Mouse (Mus musculus) forebrain, embryonic 12.5 days (tissue): ENCODE measurements at regions not wholly inside any gene's neighbourhood (a gene's known extent, or its start where the extent isn't known, plus 50 kb on each side); places are given as distances from the start of the nearest gene placed in this dataset.

Experiments
- ATAC-seq: fragments of 200-750 bp; cut with Nextera tagmentation; 2 replicates; pipeline ENCODE4 v1.8.0; 2017; ENCODE audit warnings: moderate TSS enrichment; ENCODE audit not compliant: low FRiP score
- H3K27ac ChIP-seq: fragments of 300-500 bp; sonication (generic); 2 replicates; pipeline ENCODE4 v1.5.1; 2016; ENCODE audit warnings: mild to moderate bottlenecking
- H3K27me3 ChIP-seq: fragments of 300-500 bp; sonication (generic); 2 replicates; pipeline ENCODE4 v1.6.1; 2016; ENCODE audit warnings: mild to moderate bottlenecking
- H3K36me3 ChIP-seq: fragments of 300-500 bp; sonication (generic); replicated peaks from 2 replicates; pipeline ENCODE4 v1.6.1; 2016; ENCODE audit warnings: mild to moderate bottlenecking
- H3K4me1 ChIP-seq: fragments of 300-500 bp; sonication (generic); 2 replicates; pipeline ENCODE4 v1.6.1; 2016
- H3K4me2 ChIP-seq: fragments of 300-500 bp; sonication (generic); 2 replicates; pipeline ENCODE4 v1.6.1; 2016; ENCODE audit warnings: mild to moderate bottlenecking, moderate library complexity
- H3K4me3 ChIP-seq: fragments of 300-500 bp; sonication (generic); replicated peaks from 2 replicates; pipeline ENCODE4 v1.5.1; 2016; ENCODE audit warnings: mild to moderate bottlenecking
- H3K9ac ChIP-seq: fragments of 300-500 bp; sonication (generic); 2 replicates; pipeline ENCODE4 v1.6.1; 2016; ENCODE audit warnings: mild to moderate bottlenecking
- H3K9me3 ChIP-seq: fragments of 300-500 bp; sonication (generic); 2 replicates; pipeline ENCODE4 v1.6.1; 2016
- WGBS: fragments of 180-500 bp; shearing (Covaris S2); methylation state at CpG from one replicate; pipeline ENCODE4 v1.1.7; 2016; 5-methylcytosine and 5-hydroxymethylcytosine counted together

GRCm38 (mm10) chr5:64683419-64683818, 119.8 kb upstream of the Klf3 start:
- H3K4me2 ChIP-seq = no peak overlapping the region
- H3K9ac ChIP-seq = no peak overlapping the region
- no peaks in the 10 kb centered on the region for H3K36me3 ChIP-seq
- no peak overlapping the region for H3K4me3 ChIP-seq
- 96% methylated on average over 4 of the region's 4 CpGs for WGBS
- ATAC-seq = no peak
- no peaks in the 10 kb centered on the region for H3K4me1 ChIP-seq
- H3K27me3 ChIP-seq = no peaks in the 10 kb centered on the region
- H3K27ac ChIP-seq = no peak overlapping the region
- 0 out of 2 replicates have a peak, but pooled peaks cover 2% of the 10 kb centered on the region for H3K9me3 ChIP-seq

DNA sequence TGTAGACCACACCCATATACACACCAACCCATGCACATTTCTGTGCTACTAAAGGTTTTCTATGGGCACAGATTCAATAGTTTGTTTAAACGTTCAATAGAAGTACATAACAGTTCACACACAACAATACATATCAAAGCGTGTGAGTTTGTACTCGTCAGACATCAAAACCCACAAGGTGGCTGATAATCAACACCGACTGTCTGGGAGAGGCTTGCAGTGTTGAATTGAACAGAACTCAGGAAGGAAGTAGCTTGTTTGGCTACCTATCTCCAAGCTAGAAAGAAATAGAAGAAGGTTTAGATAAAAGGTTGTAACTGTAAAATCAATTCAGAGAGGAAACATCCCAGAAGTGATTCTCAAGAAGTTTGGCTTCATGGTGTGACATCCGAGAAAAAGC, 118.9 kb upstream of the Klf3 start:
- 0 out of 2 replicates have a peak, but pooled peaks cover 2% of the 10 kb centered on the region for H3K9me3 ChIP-seq
- H3K27ac ChIP-seq = no peak overlapping the region
- no peak overlapping the region for H3K4me3 ChIP-seq
- no peak overlapping the region for H3K4me2 ChIP-seq
- H3K4me1 ChIP-seq = no peaks in the 10 kb centered on the region
- no peaks in the 10 kb centered on the region for H3K27me3 ChIP-seq
- H3K9ac ChIP-seq = no peak overlapping the region
- H3K36me3 ChIP-seq = no peaks in the 10 kb centered on the region
- WGBS = 83% methylated on average over 5 of the region's 5 CpGs
- no peak for ATAC-seq

GRCm38 (mm10) chr5:64690148-64690547, 113.0 kb upstream of the Klf3 start:
- Histone ChIP-seq H3K4me3 (no peak overlapping the region), H3K9me3 (0 out of 2 replicates have a peak, but pooled peaks cover 2% of the 10 kb centered on the region), H3K4me2 (no peak overlapping the region), H3K27ac (no peak overlapping the region), H3K27me3 (no peaks in the 10 kb centered on the region), H3K4me1 (0 out of 2 replicates have a peak, but pooled peaks cover 2% of the 10 kb centered on the region), H3K36me3 (no peaks in the 10 kb centered on the region), H3K9ac (no peak overlapping the region)
- ATAC-seq = no peak
- 85% methylated on average over 7 of the region's 7 CpGs for WGBS

- ATAC-seq = no peak
- WGBS = 91% methylated on average over 8 of the region's 8 CpGs
- no peak overlapping the region for H3K4me2 ChIP-seq
Measured at GRCm38 (mm10) chr5:64691406-64692100, 111.6 kb upstream of the Klf3 start.

DNA sequence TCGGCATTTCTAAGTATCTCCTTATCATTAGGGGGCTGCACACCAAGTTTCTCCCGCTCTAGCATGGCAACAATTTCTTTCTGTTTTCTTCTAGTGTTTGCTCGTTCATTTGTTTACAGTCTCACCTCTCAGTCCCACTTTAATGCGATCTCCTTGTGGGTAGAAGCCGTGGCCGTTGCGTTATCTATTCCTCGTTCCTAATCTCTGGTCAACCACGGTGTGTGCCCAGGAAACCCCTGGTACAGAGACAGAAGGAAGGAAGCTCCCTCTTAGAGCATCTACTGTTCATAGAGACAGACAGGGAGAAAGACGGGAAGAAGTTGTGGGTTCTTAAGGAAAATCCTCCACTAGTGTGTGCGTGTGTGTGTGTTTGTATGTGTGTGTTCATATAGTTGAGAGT, 110.9 kb upstream of the Klf3 start:
- Histone ChIP-seq H3K9ac (no peak overlapping the region), H3K27me3 (no peaks in the 10 kb centered on the region), H3K36me3 (no peaks in the 10 kb centered on the region), H3K4me1 (0 out of 2 replicates have a peak, but pooled peaks cover 2% of the 10 kb centered on the region), H3K9me3 (no peaks in the 10 kb centered on the region), H3K27ac (no peak overlapping the region), H3K4me2 (no peak overlapping the region), H3K4me3 (no peak overlapping the region)
- no peak for ATAC-seq
- WGBS = 97% methylated on average over 11 of the region's 11 CpGs

More at GRCm38 (mm10) chr5:64691406-64692100, 111.6 kb upstream of the Klf3 start:
- Histone ChIP-seq H3K27ac (no peak overlapping the region), H3K36me3 (no peaks in the 10 kb centered on the region), H3K27me3 (no peaks in the 10 kb centered on the region), H3K9me3 (0 out of 2 replicates have a peak, but pooled peaks cover 2% of the 10 kb centered on the region), H3K9ac (no peak overlapping the region), H3K4me1 (0 out of 2 replicates have a peak, but pooled peaks cover 2% of the 10 kb centered on the region), H3K4me3 (no peak overlapping the region)

DNA sequence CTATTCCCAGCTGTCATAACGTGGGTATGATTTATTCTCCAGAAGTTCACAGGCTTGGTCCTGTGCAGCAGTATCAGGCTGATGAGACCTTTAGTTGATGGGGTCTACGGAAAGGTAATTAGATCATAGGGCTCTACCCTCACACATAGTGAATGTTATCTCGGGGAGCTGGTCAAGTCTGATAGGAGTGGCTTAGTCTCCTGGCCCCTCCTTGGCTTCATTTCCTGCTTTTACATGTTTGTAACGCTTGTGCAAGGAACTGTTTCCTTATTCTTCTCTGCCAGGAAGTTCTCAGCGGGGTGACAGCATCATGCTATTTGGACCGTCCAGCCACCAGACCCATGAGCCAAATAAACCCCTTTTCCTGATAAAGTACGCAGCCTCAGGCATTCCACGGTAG, 109.6 kb upstream of the Klf3 start:
- ATAC-seq = no peak
- Histone ChIP-seq H3K4me2 (no peak overlapping the region), H3K9ac (no peak overlapping the region), H3K4me3 (no peak overlapping the region), H3K9me3 (no peaks in the 10 kb centered on the region), H3K4me1 (0 out of 2 replicates have a peak, but pooled peaks cover 2% of the 10 kb centered on the region), H3K27me3 (no peaks in the 10 kb centered on the region), H3K27ac (no peak overlapping the region), H3K36me3 (no peaks in the 10 kb centered on the region)
- WGBS = 93% methylated on average over 8 of the region's 8 CpGs

DNA sequence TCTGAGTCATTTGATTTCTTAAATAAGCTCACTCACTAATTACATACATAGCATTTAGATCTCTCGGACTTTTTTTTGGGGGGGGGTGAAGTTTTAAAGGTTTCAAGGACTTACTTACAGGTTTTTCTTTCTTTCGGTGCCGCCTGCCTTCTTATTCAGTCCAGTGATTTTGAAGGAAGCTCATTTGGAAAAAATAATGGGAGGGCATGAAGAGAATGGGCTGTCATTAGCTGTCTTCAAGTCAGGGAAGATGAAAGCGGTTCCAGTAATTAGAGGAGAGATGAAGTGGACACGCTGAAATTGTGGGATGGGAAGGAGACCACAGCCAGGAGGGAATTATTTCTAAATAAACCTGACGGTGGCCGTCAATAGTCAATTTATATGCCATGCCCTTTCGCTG, 108.6 kb upstream of the Klf3 start:
- H3K4me3 ChIP-seq = no peak overlapping the region
- 0 out of 2 replicates have a peak, but pooled peaks cover 2% of the 10 kb centered on the region for H3K4me1 ChIP-seq
- no peak overlapping the region for H3K4me2 ChIP-seq
- H3K9ac ChIP-seq = no peak overlapping the region
- ATAC-seq = no peak
- H3K9me3 ChIP-seq = no peaks in the 10 kb centered on the region
- H3K36me3 ChIP-seq = no peaks in the 10 kb centered on the region
- no peak overlapping the region for H3K27ac ChIP-seq
- 33% methylated on average over 8 of the region's 8 CpGs for WGBS
- no peaks in the 10 kb centered on the region for H3K27me3 ChIP-seq

DNA sequence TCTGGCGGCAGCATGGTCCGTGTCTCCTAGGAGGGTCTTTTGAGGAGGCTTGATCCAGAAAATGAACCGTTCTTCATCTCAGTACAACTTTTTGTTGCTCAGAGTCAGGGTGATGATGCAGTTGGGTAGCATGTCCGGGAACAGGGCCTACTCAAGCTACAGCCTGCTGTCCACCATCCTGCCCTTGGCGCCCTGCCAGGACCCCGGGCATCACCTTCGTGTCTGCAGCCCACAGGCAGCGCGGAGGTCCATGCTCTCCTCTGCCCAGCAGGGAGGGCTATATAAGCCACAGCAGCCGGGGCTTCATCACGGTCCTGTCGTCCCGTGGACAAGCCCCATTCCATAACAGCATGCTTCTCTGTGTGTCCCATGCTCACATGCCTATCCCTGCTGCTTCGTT, 107.1 kb upstream of the Klf3 start:
- no peaks in the 10 kb centered on the region for H3K9me3 ChIP-seq
- no peak overlapping the region for H3K27ac ChIP-seq
- H3K9ac ChIP-seq = no peak overlapping the region
- H3K36me3 ChIP-seq = no peaks in the 10 kb centered on the region
- ATAC-seq = no peak
- WGBS = 89% methylated on average over 14 of the region's 14 CpGs
- H3K4me3 ChIP-seq = no peak overlapping the region
- peaks cover under 1% of the 10 kb centered on the region; the same call in 1 of the 2 replicates for H3K4me1 ChIP-seq
- no peak overlapping the region for H3K4me2 ChIP-seq
- H3K27me3 ChIP-seq = no peaks in the 10 kb centered on the region

- peaks cover 12% of the 10 kb centered on the region for H3K4me1 ChIP-seq
- no peak for ATAC-seq
- 95% methylated on average over 5 of the region's 5 CpGs for WGBS
- no peaks in the 10 kb centered on the region for H3K9me3 ChIP-seq
- H3K9ac ChIP-seq = no peak overlapping the region
- no peak overlapping the region for H3K27ac ChIP-seq
- H3K36me3 ChIP-seq = no peaks in the 10 kb centered on the region
- H3K27me3 ChIP-seq = no peaks in the 10 kb centered on the region
- no peak overlapping the region for H3K4me2 ChIP-seq
- no peak overlapping the region for H3K4me3 ChIP-seq
Measured at GRCm38 (mm10) chr5:64697466-64697865, 105.7 kb upstream of the Klf3 start.

DNA sequence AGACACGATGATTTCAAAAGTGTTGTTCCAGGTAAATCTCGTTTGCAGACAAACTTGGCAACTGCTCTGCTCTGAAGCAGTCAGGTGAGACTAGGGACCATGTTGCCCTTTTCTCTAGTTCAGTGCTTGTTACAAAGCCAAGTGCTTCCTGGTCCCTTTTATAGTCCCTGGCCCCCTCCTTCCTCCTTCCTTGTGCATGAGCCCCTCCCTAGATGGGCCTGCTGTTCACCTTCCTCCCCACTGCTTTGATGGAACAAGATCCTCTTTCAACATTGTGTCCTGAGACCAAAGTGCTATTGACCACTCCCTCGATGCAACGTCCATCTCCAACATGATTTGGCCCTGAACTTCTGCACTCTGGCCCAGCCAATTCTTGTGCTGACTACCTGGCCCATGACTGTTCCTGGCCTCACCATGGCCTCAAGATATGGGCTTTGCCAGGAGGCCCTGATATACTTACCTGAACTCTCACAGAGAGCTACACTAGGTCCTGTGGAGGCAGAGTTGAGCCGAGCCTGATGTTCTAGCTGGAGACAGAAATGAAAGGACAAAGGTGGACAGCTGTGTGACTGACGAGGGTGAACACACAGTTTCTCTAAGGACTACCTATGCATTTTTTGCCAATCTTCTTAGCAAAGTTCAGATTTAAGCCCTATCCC, 104.6 kb upstream of the Klf3 start:
- WGBS = 85% methylated on average over 6 of the region's 6 CpGs
- Histone ChIP-seq H3K4me1 (peaks cover 15% of the 10 kb centered on the region), H3K9ac (no peak overlapping the region), H3K27me3 (no peaks in the 10 kb centered on the region), H3K4me2 (no peak overlapping the region), H3K9me3 (no peaks in the 10 kb centered on the region), H3K36me3 (no peaks in the 10 kb centered on the region), H3K27ac (no peak overlapping the region), H3K4me3 (no peak overlapping the region)
- no peak for ATAC-seq

GRCm38 (mm10) chr5:64700030-64700429, 103.2 kb upstream of the Klf3 start:
- H3K9ac ChIP-seq = no peak overlapping the region
- H3K4me3 ChIP-seq = no peak overlapping the region
- H3K36me3 ChIP-seq = no peaks in the 10 kb centered on the region
- H3K9me3 ChIP-seq = no peaks in the 10 kb centered on the region
- H3K4me2 ChIP-seq = no peak overlapping the region
- H3K27ac ChIP-seq = no peak overlapping the region
- peaks cover 15% of the 10 kb centered on the region for H3K4me1 ChIP-seq
- ATAC-seq = no peak
- WGBS = 88% methylated on average over 6 of the region's 6 CpGs
- no peaks in the 10 kb centered on the region for H3K27me3 ChIP-seq

- Histone ChIP-seq H3K4me3 (no peak overlapping the region), H3K9me3 (no peaks in the 10 kb centered on the region), H3K27me3 (no peaks in the 10 kb centered on the region), H3K4me1 (peaks cover 15% of the 10 kb centered on the region), H3K4me2 (0 out of 2 replicates have a peak overlapping the region, but pooled peaks have one; percentile 31), H3K9ac (no peak overlapping the region), H3K36me3 (no peaks in the 10 kb centered on the region), H3K27ac (peak overlapping the region; percentile 78)
- 67% methylated on average over 14 of the region's 14 CpGs for WGBS
- ATAC-seq = no peak
Measured at GRCm38 (mm10) chr5:64701219-64701779, 101.9 kb upstream of the Klf3 start.
